Mouse (Mus musculus): ENCODE data around the gene Ccdc134. TPM values are rescaled to one million over a fixed set of nuclear protein-coding genes. Genes with fewer than 3 reads are reported as not detected.
"Not testable (repeated sequence)": the region's sequence is repeated elsewhere in the genome, so short reads cannot be mapped to it uniquely, and the experiment has no call there.

Ccdc134 gene
- 11.2 and 11.3 TPM in 2 replicates for total RNA-seq (2021)
- long read RNA-seq, transcript Ccdc134-201 (7 exons, 2,046 nt) = major isoform, 11 of 21 reads
- long read RNA-seq, partial matches to known transcripts = 1 of 21 reads
- long read RNA-seq, other reads (novel, unspliced or antisense) = 9 of 21 reads

- peak; percentile 98 for DNase-seq
These were observed at the start of gene Ccdc134 for GRCm38 (mm10) chr15:82127426-82128374. TSS of gene Ccdc134 (plus strand) at chr15:82127922.

DNA sequence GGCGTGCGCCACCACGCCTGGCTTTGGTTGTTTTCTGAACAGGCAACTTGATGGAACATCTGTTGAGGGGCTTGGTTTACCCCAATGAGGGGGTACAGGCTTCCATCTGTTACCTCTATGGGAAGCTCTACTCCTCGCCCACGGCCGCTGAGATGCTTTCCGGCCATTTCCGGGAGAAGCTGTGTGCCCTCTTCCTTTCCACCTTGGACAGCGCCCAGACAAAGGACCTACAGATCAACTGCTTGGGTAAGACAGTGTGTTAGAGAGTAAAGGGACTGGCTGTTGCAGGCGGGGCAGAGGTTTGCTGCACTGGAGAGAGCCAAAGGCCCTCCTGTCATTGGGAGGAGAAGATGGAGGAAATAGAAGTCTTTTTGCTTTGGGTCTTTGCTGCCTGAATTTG, 47.8 kb upstream of the Ccdc134 start:
- DNase-seq = no peak

GRCm38 (mm10) chr15:82081161-82081560, 46.6 kb upstream of the Ccdc134 start:
- no peak for DNase-seq

- no peak for DNase-seq
These were observed 42.1 kb upstream of the Ccdc134 start for GRCm38 (mm10) chr15:82085606-82086005.

GRCm38 (mm10) chr15:82086131-82086530, 41.6 kb upstream of the Ccdc134 start:
- DNase-seq = peak; percentile 17

GRCm38 (mm10) chr15:82087266-82087665, 40.5 kb upstream of the Ccdc134 start:
- no peak for DNase-seq

GRCm38 (mm10) chr15:82091061-82091460, 36.7 kb upstream of the Ccdc134 start:
- peak; percentile 10 for DNase-seq

DNA sequence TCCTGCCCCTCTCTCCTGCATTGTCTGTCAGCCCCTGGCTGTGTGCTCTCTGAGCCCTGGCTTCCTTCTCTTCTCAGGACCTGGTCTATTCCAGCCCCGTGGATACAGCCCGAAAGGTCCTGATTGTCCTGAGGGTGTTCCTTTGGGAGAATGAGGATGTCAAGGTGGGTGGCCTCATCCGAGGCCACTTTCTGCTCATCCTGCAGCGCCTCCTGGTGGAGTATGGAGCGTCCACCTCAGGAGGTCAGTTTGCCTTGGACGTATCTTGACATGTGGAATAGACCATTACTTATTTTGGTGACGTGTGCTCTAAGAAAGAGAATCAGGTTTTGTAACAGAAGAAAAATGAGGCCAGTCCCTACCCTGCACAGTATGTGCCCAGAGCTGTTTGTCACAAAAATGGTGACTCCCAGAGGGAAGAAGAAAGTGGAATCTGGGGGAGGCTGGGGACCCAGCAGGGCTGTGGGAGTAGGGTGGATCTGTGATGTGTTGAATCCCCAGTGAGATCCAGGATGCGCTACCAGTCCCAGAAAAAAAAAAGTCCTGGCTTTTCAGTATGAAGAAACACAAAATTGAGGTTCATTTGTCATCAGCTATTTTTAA, 20.7 kb upstream of the Ccdc134 start:
- peak; percentile 74 for DNase-seq

DNA sequence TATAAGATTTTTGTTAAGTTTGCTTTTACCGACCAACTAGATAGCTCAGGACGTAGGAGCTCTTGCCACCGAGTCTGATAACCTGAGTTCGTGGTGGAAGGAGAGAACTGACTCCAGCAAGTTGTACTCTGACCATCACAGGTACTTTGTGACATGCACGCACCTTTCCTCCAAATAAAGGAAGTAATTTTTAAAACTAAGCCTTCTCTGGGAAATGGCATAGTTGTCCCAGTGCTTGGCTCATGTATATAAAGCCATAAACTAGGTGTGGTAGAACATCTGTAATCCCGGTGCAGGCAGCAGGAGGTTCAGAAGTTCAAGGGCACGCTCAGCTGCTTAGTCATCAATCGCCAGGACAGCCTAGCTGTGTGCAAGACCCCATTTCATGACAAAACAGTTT, 7.2 kb upstream of the Ccdc134 start:
- DNase-seq = no peak

DNA sequence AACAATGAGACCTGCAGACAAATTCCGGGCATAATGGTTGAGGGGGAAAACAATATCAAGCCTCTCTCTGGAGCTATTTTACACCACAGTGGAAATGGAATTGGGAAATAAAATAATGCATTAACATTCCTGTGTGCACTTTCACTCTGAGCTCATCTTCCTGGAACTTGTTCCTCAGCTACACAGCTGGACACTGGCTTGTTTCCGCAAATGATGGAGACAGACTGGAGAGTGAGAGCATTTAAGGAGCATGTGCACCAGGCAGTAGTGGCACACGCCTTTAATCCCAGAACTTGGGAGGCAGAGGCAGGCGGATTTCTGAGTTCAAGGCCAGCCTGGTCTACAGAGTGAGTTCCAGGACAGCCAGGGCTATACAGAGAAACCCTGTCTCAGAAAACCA, 1.0 kb upstream of the Ccdc134 start:
- DNase-seq = not testable (repeated sequence)

DNA sequence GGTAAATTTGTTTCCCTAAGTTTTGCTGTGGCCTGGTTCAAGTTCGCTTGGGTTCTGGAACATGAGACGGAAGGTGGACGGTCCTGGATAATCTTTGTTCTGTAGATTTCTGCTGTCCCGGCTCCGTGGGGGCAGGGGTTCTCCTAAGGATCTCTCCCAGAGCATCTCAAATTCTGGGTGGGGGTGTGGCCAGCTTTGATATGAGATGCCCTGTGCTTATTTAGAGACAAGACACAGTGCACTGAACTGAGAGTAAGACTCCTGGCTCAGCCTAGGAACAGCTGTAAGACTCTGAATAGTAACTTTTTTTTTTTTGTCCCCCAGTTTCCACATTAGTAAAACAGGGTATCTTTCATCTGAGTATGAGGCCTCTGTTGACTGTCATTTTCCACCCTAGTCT, 676 bp downstream of the Ccdc134 start:
- no peak for DNase-seq

- no peak for DNase-seq
These were observed 2.9 kb downstream of the Ccdc134 start for GRCm38 (mm10) chr15:82130599-82130998.

DNA sequence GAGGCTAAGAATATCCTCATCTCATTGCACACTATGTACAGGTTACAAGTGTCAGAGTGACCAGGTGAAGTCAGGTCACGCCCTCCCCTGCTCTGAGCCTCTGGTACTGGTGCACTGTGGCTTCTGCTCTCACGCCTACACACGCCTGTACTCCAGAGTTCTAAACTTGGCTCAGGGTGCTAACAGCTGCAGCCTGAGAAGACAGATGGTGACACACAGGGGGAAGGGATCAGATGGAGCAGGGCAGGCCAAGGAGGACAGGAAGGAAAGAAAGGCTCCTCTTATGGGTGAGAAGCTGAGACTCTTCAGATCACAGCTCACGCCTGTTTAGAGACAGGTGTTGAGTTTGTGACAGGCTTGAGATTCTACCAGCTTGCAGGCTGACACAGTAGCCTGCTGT, 7.7 kb downstream of the Ccdc134 start:
- DNase-seq = no peak

DNA sequence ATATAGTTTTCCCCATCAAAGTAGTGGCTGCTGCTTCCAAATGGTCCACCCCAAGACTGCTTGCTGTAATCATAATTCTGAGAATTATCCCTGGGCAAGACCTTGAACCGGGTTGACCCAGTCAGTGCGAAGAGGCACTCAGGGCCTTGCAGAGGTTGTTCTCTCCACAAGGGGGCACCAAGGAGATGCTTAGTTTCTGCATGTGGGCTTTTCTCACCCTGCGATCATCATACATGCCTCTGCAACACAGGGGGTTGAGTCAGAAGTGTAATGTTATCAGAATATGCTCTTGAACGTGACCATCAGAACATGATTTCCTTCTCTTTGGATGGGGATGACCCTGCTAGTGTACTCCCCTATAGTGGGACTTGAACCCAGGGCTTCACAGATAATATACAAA, 10.8 kb downstream of the Ccdc134 start:
- DNase-seq = peak; percentile 46

DNA sequence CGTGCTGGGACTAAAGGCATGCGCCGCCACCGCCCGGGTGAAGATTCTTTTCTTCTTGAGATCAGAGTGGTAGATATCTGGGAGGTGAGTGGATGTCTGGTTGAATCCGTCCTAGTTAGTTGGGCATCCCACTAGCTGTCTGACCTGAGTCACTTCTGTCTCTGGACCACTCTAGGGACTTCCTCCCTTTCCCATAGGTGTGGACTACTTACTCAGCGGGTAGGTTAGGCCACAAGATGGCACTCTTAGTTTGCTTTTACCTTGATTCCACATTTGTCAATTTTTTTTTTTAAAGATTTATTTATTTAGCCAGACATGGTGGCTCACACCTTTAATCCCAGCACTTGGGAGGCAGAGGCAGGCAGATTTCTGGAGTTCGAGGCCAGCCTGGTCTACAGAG, 11.5 kb downstream of the Ccdc134 start:
- no peak for DNase-seq

DNA sequence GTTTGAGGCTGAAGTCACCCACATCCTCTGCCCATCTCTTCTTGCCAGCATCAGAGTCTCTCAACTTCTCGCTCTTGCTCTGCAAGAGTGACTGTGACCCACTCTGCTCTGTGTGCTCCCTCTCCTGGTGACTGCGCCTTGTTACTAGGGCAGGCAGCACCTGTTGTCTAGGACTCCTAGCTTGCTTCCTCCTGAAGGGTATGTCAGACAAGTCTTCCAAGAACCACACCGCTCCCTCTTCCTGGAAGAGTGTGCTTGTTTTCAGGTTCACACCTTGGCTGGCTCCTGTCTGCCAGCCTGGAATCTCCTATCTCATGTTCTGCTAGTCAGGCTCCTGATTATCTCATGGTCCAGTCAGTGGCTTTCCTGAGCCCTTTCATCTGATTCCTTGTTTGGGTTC, 12.6 kb downstream of the Ccdc134 start:
- no peak for DNase-seq

DNA sequence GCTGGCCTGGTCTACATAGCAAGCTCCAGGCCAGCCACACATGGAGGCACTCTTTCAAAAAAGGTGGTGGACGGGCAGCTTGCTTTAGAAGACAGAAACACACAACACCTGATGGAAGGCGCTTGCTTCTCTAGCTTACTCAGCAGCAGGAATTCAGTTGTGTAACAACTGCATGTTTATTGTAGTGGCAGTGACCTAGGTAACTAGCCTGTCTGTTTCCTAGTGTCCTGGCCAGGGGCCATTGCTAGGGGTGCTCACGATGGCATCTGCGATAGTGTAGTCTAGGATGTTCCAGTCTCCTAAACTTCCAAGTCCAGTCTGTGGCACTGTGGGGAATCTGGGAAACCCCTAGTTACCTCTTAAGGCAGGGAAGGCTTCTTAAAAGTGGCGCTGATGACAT, 16.4 kb downstream of the Ccdc134 start:
- DNase-seq = no peak

- no peak for DNase-seq
These were observed 17.7 kb downstream of the Ccdc134 start for GRCm38 (mm10) chr15:82145408-82145807.

GRCm38 (mm10) chr15:82145851-82146769, 18.4 kb downstream of the Ccdc134 start:
- no peak for DNase-seq

DNA sequence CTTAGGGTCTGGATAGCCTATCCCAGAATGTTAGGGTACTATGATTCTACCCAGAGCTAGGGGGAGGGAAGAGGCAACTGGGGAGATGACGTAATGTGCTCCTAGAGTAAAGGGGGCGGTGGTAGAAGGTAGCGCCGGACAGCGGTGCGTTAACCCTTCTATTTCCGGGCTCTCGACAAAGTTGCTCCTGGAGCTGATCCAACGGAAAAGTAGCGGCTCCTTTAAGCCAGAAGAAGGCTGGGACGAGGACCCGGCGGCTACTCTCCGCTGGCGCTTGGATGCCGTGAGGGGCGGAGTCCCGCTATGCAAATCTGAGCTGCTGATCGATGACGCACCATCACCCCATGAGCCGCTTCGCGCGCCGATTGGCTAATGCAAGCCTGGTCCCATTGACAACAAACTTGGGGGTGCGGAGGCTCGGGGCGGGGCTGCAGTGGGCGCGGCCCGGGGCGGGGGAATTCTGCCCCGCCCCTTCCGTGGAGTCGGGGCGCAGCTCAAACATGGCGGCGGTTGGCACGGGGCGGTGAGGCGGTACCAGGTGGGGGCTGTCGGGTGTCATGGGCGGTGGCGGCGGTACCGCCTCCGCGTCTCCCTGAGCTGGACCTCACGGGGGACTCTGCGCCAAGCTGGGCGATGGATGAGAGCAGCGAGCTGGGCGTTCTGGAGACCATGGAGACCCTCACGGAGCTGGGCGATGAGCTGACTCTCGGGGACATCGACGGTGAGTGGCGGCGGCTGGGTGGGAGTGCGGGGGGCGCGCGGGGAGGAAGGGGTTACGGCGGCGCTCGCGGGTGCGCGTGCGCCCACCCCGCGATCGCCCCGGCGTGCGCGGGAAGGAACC, 19.3 kb downstream of the Ccdc134 start, which contains the start of gene Srebf2:
Gene Srebf2, plus strand, starts transcription at position 412 of the 841 bp plus-strand sequence.
- DNase-seq = peak; percentile 99

DNA sequence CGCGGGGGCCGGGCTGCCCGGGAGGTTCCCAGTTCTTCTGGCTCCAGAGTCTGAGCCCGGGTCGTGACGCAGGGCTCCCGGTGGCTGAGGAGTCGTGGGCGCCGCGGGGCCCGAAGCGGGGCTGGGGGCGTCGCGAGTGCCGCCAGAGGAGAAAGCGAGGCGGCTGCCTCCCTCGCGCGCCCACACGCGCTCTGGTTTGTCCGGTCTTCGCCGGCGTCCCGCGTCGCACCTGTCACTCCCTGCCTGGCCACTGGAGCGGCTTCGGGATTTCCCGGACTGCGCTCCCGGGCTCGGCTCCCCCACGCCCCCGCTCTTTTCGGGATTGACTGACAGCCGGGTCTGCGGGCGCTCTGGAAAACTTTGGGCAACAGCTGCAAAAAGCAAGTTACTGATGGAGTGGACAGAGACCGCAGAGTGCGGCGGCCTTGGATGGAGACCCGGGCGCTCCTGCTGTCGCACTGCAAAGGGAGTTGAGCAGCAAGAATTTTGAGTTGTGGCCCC, 19.9 kb downstream of the Ccdc134 start:
- DNase-seq = peak; percentile 59
